Mouse (Mus musculus) neural tube, embryonic 15.5 days (tissue): ENCODE results near the gene Olfr1305. TPM values are rescaled to one million over a fixed set of nuclear protein-coding genes. Genes with fewer than 3 reads are reported as not detected.

ENCODE experiments used
- ATAC-seq: fragments of 200-750 bp; cut with Nextera tagmentation; 2 replicates; pipeline ENCODE4 v1.8.0; 2017; ENCODE audit warnings: mild to moderate bottlenecking, moderate TSS enrichment, moderate library complexity; ENCODE audit not compliant: low FRiP score
- H3K27ac ChIP-seq: fragments of 300-500 bp; sonication (generic); replicated peaks from 2 replicates; pipeline ENCODE4 v1.5.1; 2015; ENCODE audit warnings: mild to moderate bottlenecking, inconsistent platforms
- H3K27me3 ChIP-seq: fragments of 300-500 bp; sonication (generic); replicated peaks from 2 replicates; pipeline ENCODE4 v1.6.1; 2015; ENCODE audit warnings: inconsistent platforms
- H3K36me3 ChIP-seq: fragments of 300-500 bp; sonication (generic); 2 replicates; pipeline ENCODE4 v1.6.1; 2015; ENCODE audit warnings: inconsistent platforms
- H3K4me1 ChIP-seq: fragments of 300-500 bp; sonication (generic); 2 replicates; pipeline ENCODE4 v1.6.1; 2015; ENCODE audit warnings: inconsistent platforms
- H3K4me2 ChIP-seq: fragments of 300-500 bp; sonication (generic); 2 replicates; pipeline ENCODE4 v1.6.1; 2015; ENCODE audit warnings: inconsistent platforms, mild to moderate bottlenecking, moderate library complexity
- H3K4me3 ChIP-seq: fragments of 300-500 bp; sonication (generic); replicated peaks from 2 replicates; pipeline ENCODE4 v1.5.1; 2015; ENCODE audit warnings: mild to moderate bottlenecking, inconsistent platforms
- H3K9ac ChIP-seq: fragments of 300-500 bp; sonication (generic); replicated peaks from 2 replicates; pipeline ENCODE4 v1.6.1; 2015; ENCODE audit warnings: mild to moderate bottlenecking, inconsistent platforms
- H3K9me3 ChIP-seq: fragments of 300-500 bp; sonication (generic); replicated peaks from 2 replicates; pipeline ENCODE4 v1.6.1; 2016; ENCODE audit warnings: inconsistent platforms
- WGBS: fragments of 180-500 bp; shearing (Covaris S2); methylation state at CpG from one replicate; pipeline ENCODE4 v1.1.7; 2015; ENCODE audit warnings: mixed read lengths; 5-methylcytosine and 5-hydroxymethylcytosine counted together
- polyA plus RNA-seq: library from polyadenylated mRNA; unstranded; fragments of >200 nt; fragmentation: Nextera tagmentation; extraction: Ambion mirVana; gene quantifications from 2 replicates; pipeline ENCODE4 v1.2.1, GENCODE M21; 2015

Olfr1305 gene
- polyA plus RNA-seq, result not detected in 2 replicates

- Histone ChIP-seq H3K9me3 (no peaks in the 10 kb centered on the region), H3K9ac (no peak within 1 kb of the TSS), H3K36me3 (no peaks in the 10 kb centered on the region), H3K4me1 (no peaks in the 10 kb centered on the region), H3K27me3 (no peaks in the 10 kb centered on the region), H3K4me3 (no peak within 1 kb of the TSS), H3K27ac (no peak within 1 kb of the TSS), H3K4me2 (no peak within 1 kb of the TSS)
- WGBS, result 91% methylated on average over 2 of the region's 2 CpGs
- no peak for ATAC-seq
These were observed at the start of gene Olfr1305 for GRCm38 (mm10) chr2:111877049-111877448. TSS of gene Olfr1305 (minus strand) at chr2:111877149.

- no peaks in the 10 kb centered on the region for H3K9me3 ChIP-seq
- no peak within 1 kb of the TSS for H3K4me3 ChIP-seq
- H3K4me1 ChIP-seq, result no peaks in the 10 kb centered on the region
- H3K9ac ChIP-seq, result no peak within 1 kb of the TSS
- H3K27me3 ChIP-seq, result no peaks in the 10 kb centered on the region
- H3K36me3 ChIP-seq, result no peaks in the 10 kb centered on the region
- WGBS, result 93% methylated on average over 1 of the region's 1 CpGs
- ATAC-seq, result no peak
- no peak within 1 kb of the TSS for H3K27ac ChIP-seq
- no peak within 1 kb of the TSS for H3K4me2 ChIP-seq
These were observed 39.2 kb upstream of the Olfr1305 start, which contains the start of gene Olfr1306 for GRCm38 (mm10) chr2:111916171-111916570. TSS of gene Olfr1306 (minus strand) at chr2:111916271.

DNA sequence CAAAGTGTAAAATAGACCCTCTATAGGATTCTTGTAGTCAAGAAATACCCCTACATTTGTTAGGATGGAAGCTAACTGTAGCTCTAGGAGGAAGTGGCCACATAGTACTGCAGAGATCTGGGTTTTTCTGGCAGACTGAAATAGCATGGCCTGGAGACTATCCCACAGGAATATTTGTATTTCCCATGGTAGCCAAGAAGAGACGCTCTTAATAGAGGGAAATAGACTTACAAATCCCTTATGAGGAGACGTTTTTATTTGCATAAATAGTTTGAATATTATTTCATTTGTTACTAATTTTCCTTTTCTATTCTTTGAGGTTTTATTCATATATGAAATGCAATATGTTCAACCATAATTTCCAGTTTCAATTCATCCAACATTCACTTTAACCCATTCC, 56.7 kb downstream of the Olfr1305 start, which contains the start of gene Olfr1303:
Olfr1303 (minus strand) TSS at position 101 of the 400 bp plus-strand sequence.
- H3K4me2 ChIP-seq, result no peak within 1 kb of the TSS
- H3K9ac ChIP-seq, result no peak within 1 kb of the TSS
- H3K36me3 ChIP-seq, result no peaks in the 10 kb centered on the region
- no peaks in the 10 kb centered on the region for H3K4me1 ChIP-seq
- H3K4me3 ChIP-seq, result no peak within 1 kb of the TSS
- no peaks in the 10 kb centered on the region for H3K9me3 ChIP-seq
- no peak within 1 kb of the TSS for H3K27ac ChIP-seq
- 90% methylated on average over 2 of the region's 2 CpGs for WGBS
- no peaks in the 10 kb centered on the region for H3K27me3 ChIP-seq
- no peak for ATAC-seq

Other genes starting within 250 kb of the Olfr1305 start
- not detected in 2 replicates for gene Olfr1298, start 227.9 kb downstream of the Olfr1305 start, polyA plus RNA-seq
- not detected in 2 replicates for gene Olfr1299, start 215.7 kb downstream of the Olfr1305 start, polyA plus RNA-seq
- not detected in 2 replicates for gene Olfr1301, start 126.1 kb downstream of the Olfr1305 start, polyA plus RNA-seq
- not detected in 2 replicates for gene Olfr1302, start 99.7 kb downstream of the Olfr1305 start, polyA plus RNA-seq
- gene Olfr1303, start 56.8 kb downstream of the Olfr1305 start, polyA plus RNA-seq, result not detected in 2 replicates
- gene Olfr1306, start 39.1 kb upstream of the Olfr1305 start, polyA plus RNA-seq, result not detected in 2 replicates
- gene Olfr1307, start 72.3 kb upstream of the Olfr1305 start, polyA plus RNA-seq, result 0.01 TPM in 1 of 2 replicates, not detected in the other
- gene Olfr1308, start 87.8 kb upstream of the Olfr1305 start, polyA plus RNA-seq, result not detected in 2 replicates
- not detected in 2 replicates for gene Olfr1309, start 113.1 kb upstream of the Olfr1305 start, polyA plus RNA-seq
- gene Olfr1310, start 135.6 kb upstream of the Olfr1305 start, polyA plus RNA-seq, result not detected in 2 replicates
- gene Olfr1311, start 147.3 kb upstream of the Olfr1305 start, polyA plus RNA-seq, result not detected in 2 replicates
- not detected in 2 replicates for gene Olfr1312, start 173.1 kb upstream of the Olfr1305 start, polyA plus RNA-seq
- gene Olfr1313, start 200.7 kb upstream of the Olfr1305 start, polyA plus RNA-seq, result not detected in 2 replicates
- gene Olfr1314, start 219.6 kb upstream of the Olfr1305 start, polyA plus RNA-seq, result not detected in 2 replicates
- gene Olfr1315-ps1, start 238.3 kb upstream of the Olfr1305 start, polyA plus RNA-seq, result not detected in 2 replicates